In genomic region chr8:92363217-92364147, GRCm38 (mm10) we compare ENCODE assay signal across 11 mouse cellular contexts. TPM values are rescaled to one million over a fixed set of nuclear protein-coding genes. Genes with fewer than 3 reads are reported as not detected.
DNase-seq lines count a peak whose midpoint lies in the region; ATAC-seq and TF ChIP-seq lines count a peak whose summit lies in the region.
"Had no signal": no experiment of that assay in that cellular context is flagged by ENCODE, and none has a peak within 500 bp of the region (broad histone marks: within the 10 kb centered on the region; RNA-seq: fewer than 3 reads in every experiment).

No protein-coding gene starts in this region.

- peak overlapping the region; percentile 42; the same call in 1 of the 2 replicates for H3K4me3 ChIP-seq in ES-Bruce4 (ENCODE audit: low read depth, low read length)
- H3K4me3 ChIP-seq in forebrain, embryonic 14.5 days (ENCODE audit: low read depth, low read length) = peak overlapping the region; percentile 2; the same call in 1 of the 2 replicates
- peak overlapping the region; percentile 20 for H3K4me3 ChIP-seq in limb, embryonic 11.5 days (ENCODE audit: low read depth, low read length)
- peak overlapping the region; percentile 18; the same call in 1 of the 2 replicates for H3K4me3 ChIP-seq in stomach, embryonic 14.5 days (ENCODE audit: low read depth, low read length)

- H3K27ac ChIP-seq in ES-Bruce4 (ENCODE audit: insufficient read depth, low read length) = no peak overlapping the region
- no peak overlapping the region for H3K27ac ChIP-seq in forebrain, embryonic 14.5 days (ENCODE audit: low read depth, low read length)
- H3K27ac ChIP-seq in limb, embryonic 11.5 days (replicated peaks; ENCODE audit: low read depth, low read length) = no peak overlapping the region
- no peak overlapping the region; the same call in 1 of the 2 replicates for H3K27ac ChIP-seq in stomach, embryonic 14.5 days (ENCODE audit: low read length)
- H3K27ac ChIP-seq: liver, embryonic 15.5 days had no signal

- H3K4me1 ChIP-seq in ES-Bruce4 (ENCODE audit: control insufficient read depth, insufficient read depth, low read length) = no peaks in the 10 kb centered on the region
- H3K4me1 ChIP-seq in forebrain, embryonic 14.5 days (ENCODE audit: control insufficient read depth, insufficient read depth, low read length) = peaks cover 2% of the 10 kb centered on the region
- H3K4me1 ChIP-seq in limb, embryonic 11.5 days (ENCODE audit: control insufficient read depth, insufficient read depth, low read length) = peaks cover 17% of the 10 kb centered on the region
- H3K4me1 ChIP-seq in stomach, embryonic 14.5 days (ENCODE audit: control insufficient read depth, insufficient read depth, low read length) = peaks cover 3% of the 10 kb centered on the region; the same call in 1 of the 2 replicates

- TF ChIP-seq POLR2A in ES-Bruce4 (IDR thresholded peaks at IDR 0.05; ENCODE audit: insufficient read depth, low read length) = no peak

- no peak for TF ChIP-seq CTCF in ES-Bruce4 (IDR thresholded peaks at IDR 0.05; ENCODE audit: low read depth, low read length)

- no peak for ATAC-seq in forebrain, embryonic 14.5 days
- ATAC-seq in limb, embryonic 11.5 days (ENCODE audit: insufficient number of reproducible peaks, low FRiP score, low TSS enrichment, low read depth) = no peak
- no peak for ATAC-seq in stomach, embryonic 14.5 days (ENCODE audit: insufficient number of reproducible peaks, insufficient read depth, low FRiP score, low read depth)

- no peaks in the 10 kb centered on the region for H3K9me3 ChIP-seq in ES-Bruce4 (replicated peaks; ENCODE audit: control insufficient read depth, insufficient read depth, low read length, poor library complexity, severe bottlenecking)
- no peaks in the 10 kb centered on the region for H3K9me3 ChIP-seq in forebrain, embryonic 14.5 days (replicated peaks; ENCODE audit: control insufficient read depth, low read length)
- H3K9me3 ChIP-seq in limb, embryonic 11.5 days (ENCODE audit: control insufficient read depth, low read length) = no peaks in the 10 kb centered on the region
- no peaks in the 10 kb centered on the region for H3K9me3 ChIP-seq in stomach, embryonic 14.5 days (ENCODE audit: control insufficient read depth, low read depth, low read length)
- H3K9me3 ChIP-seq: liver, embryonic 15.5 days had no signal

- peak; percentile 11 to 19 for DNase-seq in frontal cortex, postnatal 36 days (ENCODE audit: low spot score in 2 of 2)
- DNase-seq in frontal cortex, postnatal 14 days (ENCODE audit: low spot score in 2 of 2) = no peak
- peak; percentile 24 for DNase-seq in forebrain, embryonic 14.5 days (ENCODE audit: low spot score)
- peak; percentile 59 for DNase-seq in limb, embryonic 11.5 days (ENCODE audit: low spot score)
- DNase-seq in layer of hippocampus, adult 18-20 months (ENCODE audit: low spot score in 2 of 2) = no peak
- DNase-seq in left cerebral cortex, adult 11 months (ENCODE audit: low spot score) = no peak

- H3K27me3 ChIP-seq in ES-Bruce4 (ENCODE audit: control insufficient read depth, insufficient read depth, low read length, poor library complexity, severe bottlenecking) = peaks cover 54% of the 10 kb centered on the region
- peaks cover 92% of the 10 kb centered on the region for H3K27me3 ChIP-seq in forebrain, embryonic 14.5 days (replicated peaks; ENCODE audit: control insufficient read depth, insufficient read depth, low read length)
- H3K27me3 ChIP-seq in limb, embryonic 11.5 days (ENCODE audit: control insufficient read depth, insufficient read depth, low read length) = peaks cover 84% of the 10 kb centered on the region
- H3K27me3 ChIP-seq in stomach, embryonic 14.5 days (ENCODE audit: control insufficient read depth, insufficient read depth, low read length) = peaks cover 65% of the 10 kb centered on the region
- H3K27me3 ChIP-seq: CH12.LX had no signal

- 1% methylated on average over 45 of the region's 45 CpGs for WGBS in forebrain, embryonic 14.5 days
- WGBS in limb, embryonic 11.5 days = 4% methylated on average over 45 of the region's 45 CpGs
- WGBS in stomach, embryonic 14.5 days = 2% methylated on average over 45 of the region's 45 CpGs

- H3K36me3 ChIP-seq in ES-Bruce4 (ENCODE audit: control insufficient read depth, insufficient read depth, low read length, poor library complexity, severe bottlenecking) = no peaks in the 10 kb centered on the region
- no peaks in the 10 kb centered on the region for H3K36me3 ChIP-seq in forebrain, embryonic 14.5 days (ENCODE audit: control insufficient read depth, insufficient read depth, low read length)
- H3K36me3 ChIP-seq in limb, embryonic 11.5 days (ENCODE audit: control insufficient read depth, insufficient read depth, low read length) = no peaks in the 10 kb centered on the region
- no peaks in the 10 kb centered on the region for H3K36me3 ChIP-seq in stomach, embryonic 14.5 days (ENCODE audit: control insufficient read depth, insufficient read depth, low read length)
- H3K36me3 ChIP-seq: liver, embryonic 15.5 days had no signal

- no peak for TF ChIP-seq EP300 in ES-Bruce4 (IDR thresholded peaks at IDR 0.05; ENCODE audit: insufficient read depth, low read depth, low read length)

- H3K4me2 ChIP-seq in forebrain, embryonic 14.5 days (ENCODE audit: low read length) = peak overlapping the region; percentile 14; the same call in 1 of the 2 replicates
- H3K4me2 ChIP-seq in limb, embryonic 11.5 days (ENCODE audit: low read depth, severe bottlenecking) = peak overlapping the region; percentile 43
- peak overlapping the region; percentile 1 for H3K4me2 ChIP-seq in stomach, embryonic 14.5 days (replicated peaks; ENCODE audit: low read depth, low read length)

- H3K9ac ChIP-seq in ES-Bruce4 (ENCODE audit: low read depth, poor library complexity, severe bottlenecking) = no peak overlapping the region
- H3K9ac ChIP-seq in forebrain, embryonic 14.5 days (ENCODE audit: low read length) = no peak overlapping the region
- H3K9ac ChIP-seq in limb, embryonic 11.5 days (ENCODE audit: low read length) = peak overlapping the region; percentile 57; the same call in 1 of the 2 replicates
- H3K9ac ChIP-seq in stomach, embryonic 14.5 days (replicated peaks; ENCODE audit: low read depth, low read length) = no peak overlapping the region
- H3K9ac ChIP-seq: liver, embryonic 15.5 days had no signal

RNA-seq across cellular contexts. Expression of gene Irx5, which starts 6.1 kb away (rescaled TPM):
- 0.25 and 0.55 TPM in 2 replicates for polyA plus RNA-seq in ES-Bruce4 (2011; ENCODE audit: insufficient read depth, insufficient read length, low read depth, missing spikeins)
- 1.3 and 2.0 TPM in 2 replicates for polyA plus RNA-seq in forebrain, embryonic 14.5 days (2014; fragmentation: Nextera tagmentation; extraction: Ambion mirVana)
- 11.2 and 15.4 TPM in 2 replicates for polyA plus RNA-seq in limb, embryonic 11.5 days (2014; fragmentation: Nextera tagmentation; extraction: Ambion mirVana)
- 3.7 and 4.0 TPM in 2 replicates for polyA plus RNA-seq in stomach, embryonic 14.5 days (2014; fragmentation: Nextera tagmentation; extraction: Ambion mirVana)
- under 1 TPM in 1 of 2 experiments, not detected in 1; 0.32 TPM for total RNA-seq in layer of hippocampus, adult 18-20 months (2021)
- total RNA-seq: CH12.LX; common myeloid progenitor, adult 5-6 weeks had no signal
- polyA plus RNA-seq: liver, embryonic 15.5 days had no signal

Comparison
In these comparisons a context has a peak if more than half of its experiments do, and no peak if none do; other contexts are left out.
1. DNase-seq: peak in frontal cortex, postnatal 36 days (2 of 2), forebrain, embryonic 14.5 days (single experiment) and limb, embryonic 11.5 days (single experiment); none in frontal cortex, postnatal 14 days (0 of 2), layer of hippocampus, adult 18-20 months (0 of 2) and left cerebral cortex, adult 11 months (single experiment).
2. Peak in every context shown above with its lines, with median percentiles within 50 percentile points of each other: H3K4me3 ChIP-seq and H3K4me2 ChIP-seq.